Mouse (Mus musculus) mature B cell (primary cell): ENCODE measurements around the gene Rab3b.
"Not testable (repeated sequence)": the region's sequence is repeated elsewhere in the genome, so short reads cannot be mapped to it uniquely, and the experiment has no call there.

Experiments used
- in situ Hi-C: fragments of 300-500 bp; cut with MboI; formaldehyde crosslinking; loops from 2 replicates; pipeline ENCODE4 v1.14.3; 2019

Rab3b gene

DNA sequence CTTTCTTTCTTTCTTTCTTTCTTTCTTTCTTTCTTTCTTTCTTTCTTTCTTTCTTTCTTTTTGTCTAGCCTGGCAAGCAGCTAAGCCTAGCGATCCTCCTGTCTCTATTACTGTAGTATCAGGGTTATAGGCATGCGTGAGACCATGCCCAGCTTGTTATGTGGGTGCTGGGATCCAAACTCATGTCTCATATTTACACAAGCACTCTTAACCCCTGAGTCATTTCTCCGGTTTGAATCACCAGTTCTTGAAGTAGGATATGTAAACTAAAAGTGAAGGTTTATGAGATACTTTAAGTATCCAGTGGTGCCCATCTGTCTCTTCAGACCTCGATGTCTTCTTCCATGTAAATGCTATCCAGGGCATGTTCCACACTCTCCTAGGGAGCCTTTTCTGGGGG, 8.6 kb downstream of the Rab3b start:
- in situ Hi-C loops, result no loop called here

DNA sequence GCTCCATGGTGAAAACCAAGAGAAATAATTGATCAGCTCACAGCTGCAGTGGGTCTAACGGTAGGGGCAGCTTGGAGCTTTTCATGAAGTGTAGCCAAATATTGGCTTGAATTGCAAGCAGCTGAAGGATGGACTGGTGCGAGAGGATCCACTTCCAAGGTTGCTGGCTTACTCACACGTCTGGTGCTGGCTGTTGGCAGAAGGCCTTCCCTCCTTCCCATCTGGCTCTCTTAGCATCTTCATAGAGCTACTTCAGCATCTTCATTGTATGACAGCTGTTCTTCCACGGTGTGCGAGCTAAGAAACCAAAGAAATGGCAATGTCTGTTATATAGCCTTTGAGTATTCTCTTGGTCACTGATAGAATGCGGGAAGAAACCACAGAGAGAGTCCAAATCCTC, 12.0 kb downstream of the Rab3b start:
- in situ Hi-C loops, result no loop called here

DNA sequence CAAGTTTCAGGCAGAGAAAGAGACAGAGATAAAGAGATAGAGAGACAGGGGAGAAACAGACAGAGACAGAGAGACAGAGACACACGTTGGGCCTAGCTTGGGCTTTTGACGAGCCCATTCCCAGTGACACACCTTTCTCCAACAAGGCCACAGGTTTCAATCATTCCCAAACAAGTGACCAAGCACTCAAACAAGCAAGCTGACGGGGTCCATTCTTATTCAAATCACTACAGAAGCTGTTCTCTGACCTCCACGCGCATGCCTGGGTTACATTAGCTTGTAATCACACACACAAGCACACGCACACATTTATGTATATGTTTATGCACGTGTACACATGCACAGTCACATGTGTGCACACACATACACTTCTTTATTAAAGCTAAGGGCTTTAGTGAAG, 21.6 kb downstream of the Rab3b start:
- in situ Hi-C loops, result no loop called here

DNA sequence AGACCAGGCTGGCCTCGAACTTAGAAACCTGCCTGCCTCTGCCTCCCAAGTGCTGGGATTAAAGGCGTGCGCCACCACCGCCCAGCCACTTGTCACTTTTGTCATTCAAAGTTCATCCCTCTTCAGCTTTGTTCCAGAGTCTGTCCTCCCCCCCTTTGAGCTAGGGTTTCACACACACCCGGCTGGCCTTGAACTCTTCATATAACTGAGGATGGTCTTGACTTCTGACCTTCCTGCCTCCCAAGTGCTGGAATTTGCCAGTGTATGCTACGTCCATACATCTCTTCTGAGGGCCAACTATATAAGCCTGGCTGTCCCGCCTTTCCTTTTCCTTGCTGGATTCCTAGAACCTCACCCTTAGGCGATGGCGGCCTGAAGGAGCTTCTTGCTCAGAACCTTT, 24.0 kb downstream of the Rab3b start:
- in situ Hi-C loops, result no loop called here

DNA sequence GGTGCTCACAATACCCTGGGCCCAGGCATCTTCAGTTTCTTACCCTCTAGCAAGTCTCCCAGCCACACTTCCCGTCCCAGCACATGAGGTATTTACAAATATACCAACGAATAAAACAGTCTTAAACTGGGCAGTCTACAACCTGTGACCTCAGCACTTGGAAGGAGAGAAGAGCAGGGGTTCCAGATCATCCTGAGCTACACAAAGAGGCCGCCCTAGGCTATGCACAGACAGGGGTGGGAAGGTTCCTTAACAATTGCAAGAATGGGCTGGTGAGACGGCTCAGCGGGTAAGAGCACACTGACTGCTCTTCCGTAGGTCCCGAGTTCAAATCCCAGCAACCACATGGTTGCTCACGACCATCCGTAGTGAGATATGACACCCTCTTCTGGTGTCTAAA, 24.5 kb downstream of the Rab3b start:
- in situ Hi-C loops, result no loop called here

DNA sequence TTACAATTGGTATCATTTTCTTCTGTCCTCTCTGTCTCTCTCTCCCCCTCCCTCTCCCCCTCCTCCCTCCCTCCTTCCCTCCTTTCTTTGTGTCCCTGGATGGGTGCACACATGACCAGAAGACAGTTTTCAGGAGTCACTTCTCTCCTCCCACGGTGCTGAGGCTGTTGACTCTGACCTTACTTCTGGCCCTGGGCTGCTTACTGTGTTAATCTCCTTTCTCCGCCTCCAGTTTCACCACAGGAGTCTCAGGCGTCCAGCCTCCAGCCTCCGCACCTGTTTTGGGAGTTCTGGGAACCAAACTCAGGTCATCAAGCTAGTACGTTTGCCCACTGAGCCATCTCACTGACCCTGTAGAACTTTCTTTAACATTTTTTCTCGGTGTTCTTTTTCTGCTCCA, 25.2 kb downstream of the Rab3b start:
- in situ Hi-C loops, result no loop called here

DNA sequence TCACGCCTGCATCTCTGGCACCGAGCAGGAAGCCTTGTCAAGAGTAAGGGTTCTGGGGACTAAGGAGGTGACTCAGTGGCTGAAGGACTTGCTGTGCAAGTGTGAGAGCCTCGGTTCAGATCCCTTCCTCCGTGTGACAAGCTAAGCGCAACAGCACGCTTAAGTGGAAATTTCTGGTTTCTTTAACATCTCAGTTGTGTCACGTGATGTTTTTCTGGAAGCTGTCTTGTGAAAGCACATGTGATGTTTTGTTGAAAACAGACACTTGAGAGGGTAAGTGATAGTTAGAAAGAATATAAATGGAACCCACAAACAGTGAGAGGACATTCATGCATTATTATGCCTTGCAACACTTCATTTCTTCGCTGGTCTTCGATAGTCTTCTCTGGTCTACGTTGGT, 25.9 kb downstream of the Rab3b start:
- in situ Hi-C loops, result no loop called here

DNA sequence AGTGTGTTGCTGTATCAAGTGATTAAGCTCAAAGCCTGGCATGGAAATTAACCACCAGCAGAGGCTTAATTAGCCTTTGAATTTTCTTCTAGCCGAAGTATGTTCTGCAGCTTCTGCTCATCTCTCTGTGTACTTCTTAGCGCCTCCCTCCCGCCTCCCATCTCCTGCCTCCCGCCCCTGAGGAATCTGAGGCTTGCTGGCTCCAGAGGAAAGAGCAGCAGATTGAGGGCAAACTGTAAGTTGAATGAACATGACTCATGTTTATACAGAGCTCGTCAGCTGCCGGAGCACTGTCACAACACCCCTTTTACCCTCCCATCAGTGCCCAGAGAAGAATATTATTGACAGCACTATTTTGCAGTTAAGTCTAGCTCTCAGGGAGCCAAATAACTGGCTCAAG, 27.0 kb downstream of the Rab3b start:
- in situ Hi-C loops, result no loop called here

DNA sequence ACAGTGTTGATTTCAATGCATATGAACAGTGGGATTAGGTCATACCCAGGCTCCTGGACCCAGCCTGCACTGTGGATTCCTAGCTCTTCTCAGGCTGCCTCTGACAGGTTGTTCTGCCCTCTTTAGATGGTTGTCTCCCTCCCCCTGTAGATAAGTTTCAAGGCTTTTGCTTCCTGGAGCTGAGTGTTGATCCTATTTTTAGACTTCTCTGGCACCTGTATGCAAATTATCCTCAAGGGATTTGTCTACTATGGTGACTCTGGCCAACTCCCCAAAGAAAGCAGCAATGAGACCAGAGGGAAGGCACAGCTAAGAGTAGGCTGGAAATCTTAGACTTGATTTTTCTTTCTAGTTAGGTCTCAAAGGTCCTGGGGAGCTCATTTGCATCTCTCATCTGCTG, 28.6 kb downstream of the Rab3b start:
- in situ Hi-C loops, result no loop called here

DNA sequence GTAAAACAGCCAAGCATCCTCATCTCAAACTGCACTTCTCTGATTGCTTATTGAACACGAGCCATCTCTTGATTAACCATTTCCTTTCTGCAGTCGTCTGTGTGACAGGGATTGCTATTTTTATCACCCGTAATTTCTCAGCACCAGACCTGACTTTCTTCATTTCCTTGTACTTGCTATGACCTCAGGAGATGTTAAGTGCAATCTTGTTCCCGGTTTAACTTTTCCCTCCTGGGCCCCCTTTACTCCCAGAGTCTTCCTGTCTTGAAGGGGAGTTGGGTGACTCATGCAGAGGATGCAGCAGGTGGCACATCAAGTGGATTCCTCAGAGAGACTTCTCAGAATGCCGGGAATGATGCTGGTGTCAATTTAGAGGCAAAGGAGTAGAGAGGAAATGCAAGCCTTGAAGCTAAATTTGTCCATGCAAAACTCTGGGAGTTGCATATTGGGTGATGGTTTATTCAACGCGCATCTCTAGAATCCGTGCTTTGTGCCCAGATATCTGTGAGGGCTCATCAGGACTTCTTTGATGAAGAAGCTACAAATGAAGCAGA, 31.1 kb downstream of the Rab3b start:
- in situ Hi-C loops, result no loop called here

DNA sequence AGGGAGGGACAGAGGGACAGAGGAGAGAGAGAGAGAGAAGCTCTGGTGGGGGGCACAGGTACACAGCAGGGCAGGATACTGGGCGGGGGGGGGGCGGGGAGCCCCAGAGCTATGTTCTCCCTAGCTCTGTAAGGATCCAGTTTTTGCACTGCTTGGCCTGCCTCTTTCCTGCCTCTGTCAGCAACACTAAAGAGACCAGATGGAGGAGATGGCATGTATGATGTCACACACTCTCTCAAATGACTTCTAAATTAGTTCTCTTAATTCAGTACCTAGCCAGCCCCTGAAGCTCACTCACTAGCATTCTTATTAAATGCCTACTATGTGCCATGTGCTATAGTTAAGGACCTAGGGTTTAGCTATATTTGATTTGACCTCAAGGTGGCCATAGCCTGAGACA, 33.0 kb downstream of the Rab3b start:
- in situ Hi-C loops, result no loop called here

DNA sequence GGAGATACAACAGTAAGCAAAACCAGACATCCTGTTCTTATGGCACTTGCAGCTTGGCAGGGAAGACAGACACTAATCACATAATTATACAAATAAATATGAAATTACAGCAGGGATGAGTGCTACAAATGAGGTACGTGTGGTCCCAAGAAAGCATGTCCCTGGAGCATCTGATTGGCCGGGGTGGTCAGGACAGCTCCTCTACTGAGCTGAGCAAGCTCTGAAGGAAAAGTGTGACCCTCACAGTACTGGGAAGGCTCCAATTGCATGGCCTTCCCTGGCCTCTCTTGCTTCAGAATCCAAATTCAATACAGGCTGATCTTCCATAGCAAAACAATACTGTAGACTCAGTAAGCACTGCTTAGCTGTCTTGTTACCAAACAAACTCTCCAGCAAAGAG, 34.3 kb downstream of the Rab3b start:
- in situ Hi-C loops, result no loop called here

DNA sequence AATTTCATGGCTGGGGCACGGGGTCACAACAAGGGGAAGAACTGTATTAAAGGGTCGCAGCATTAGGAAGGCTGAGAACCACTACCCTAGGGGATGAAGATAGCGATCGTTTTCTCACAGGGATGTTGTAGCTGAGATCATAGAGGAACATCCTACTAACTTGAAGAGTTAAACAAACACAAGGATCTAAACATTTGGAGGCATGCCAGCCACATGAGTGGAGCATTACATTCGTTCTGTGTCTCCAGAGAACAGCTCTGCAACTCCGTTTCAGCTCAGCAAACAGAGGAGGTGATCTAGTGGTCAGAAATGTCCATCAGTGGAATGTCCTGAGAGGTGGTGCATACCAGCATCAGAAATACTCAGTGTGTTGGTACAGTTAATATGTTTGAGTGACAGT, 35.5 kb downstream of the Rab3b start:
- in situ Hi-C loops, result no loop called here

DNA sequence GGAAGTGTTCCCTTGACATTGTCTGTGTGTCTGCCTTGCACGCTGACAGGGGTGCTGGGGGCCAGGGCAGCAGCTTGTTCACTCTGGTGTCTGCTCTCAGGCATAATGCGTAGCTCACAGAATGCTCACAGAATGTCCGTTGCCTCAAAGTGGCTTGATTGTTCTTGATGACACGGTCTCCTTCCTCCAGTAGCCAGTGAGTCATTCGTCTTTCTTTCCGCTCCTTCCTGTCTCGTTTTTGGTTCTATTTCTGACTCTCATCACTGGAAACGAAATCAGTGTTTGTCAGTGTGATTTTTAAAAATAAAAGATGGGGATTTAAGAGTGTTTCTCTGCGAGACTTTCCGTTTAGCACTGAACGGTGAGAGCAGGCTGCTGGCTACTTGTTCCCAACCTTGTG, 36.2 kb downstream of the Rab3b start:
- in situ Hi-C loops, result no loop called here

DNA sequence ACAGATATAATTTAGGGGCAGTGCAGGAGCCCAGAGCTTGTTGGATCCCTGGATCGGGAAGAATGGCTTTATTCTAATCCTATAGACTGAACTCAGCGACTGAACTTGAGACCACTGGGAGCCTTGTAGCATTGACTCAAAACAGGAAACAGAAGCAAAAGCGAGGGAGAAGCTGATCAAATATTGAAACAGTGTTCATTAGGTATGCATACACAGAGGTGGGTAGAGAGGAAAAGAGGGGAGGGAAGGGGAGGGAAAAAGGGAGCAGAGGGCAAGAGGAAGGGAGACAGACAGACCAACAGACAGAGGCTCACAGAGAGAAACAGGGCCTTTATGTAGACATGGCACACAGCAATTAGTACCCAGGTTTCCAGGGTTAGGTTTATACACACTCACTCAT, 38.8 kb downstream of the Rab3b start:
- in situ Hi-C loops, result no loop called here

DNA sequence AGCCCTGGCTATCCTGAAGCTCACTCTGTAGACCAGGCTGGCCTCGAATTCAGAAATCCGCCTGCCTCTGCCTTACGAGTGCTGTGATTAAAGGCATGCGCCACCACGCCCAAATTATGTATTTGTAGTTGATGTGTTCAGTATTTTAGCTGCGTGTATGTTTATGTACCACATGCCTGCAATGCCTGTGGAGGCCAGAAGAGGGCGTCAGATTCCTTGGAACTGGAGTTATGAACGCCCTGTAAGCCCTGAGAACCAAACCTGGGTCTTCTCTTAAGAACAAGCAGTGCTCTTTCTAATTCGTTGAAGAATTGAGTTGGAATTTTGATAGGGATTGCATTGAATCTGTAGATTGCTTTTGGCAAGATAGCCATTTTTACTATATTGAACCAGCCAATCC, 49.1 kb downstream of the Rab3b start:
- in situ Hi-C loops, result not testable (repeated sequence)

DNA sequence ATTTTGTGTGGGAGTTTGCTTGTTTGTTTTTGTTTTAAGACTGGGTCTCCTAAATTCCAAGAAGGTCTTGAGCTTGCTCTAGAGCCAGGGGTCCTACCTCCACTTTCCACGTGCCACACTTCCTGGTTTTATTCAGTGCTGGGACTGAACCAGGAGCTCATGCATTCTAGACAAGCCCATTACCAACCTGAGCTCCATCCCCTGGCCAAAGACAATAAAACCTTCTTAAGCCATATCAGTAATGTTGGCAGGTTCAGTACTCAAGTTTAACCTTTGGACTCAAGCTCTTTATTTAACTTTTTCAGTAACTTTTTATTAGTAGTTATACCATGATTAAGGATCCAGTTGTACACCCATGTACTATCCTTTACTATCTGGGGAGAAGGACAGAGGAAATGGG, 54.3 kb downstream of the Rab3b start:
- in situ Hi-C loops, result no loop called here

DNA sequence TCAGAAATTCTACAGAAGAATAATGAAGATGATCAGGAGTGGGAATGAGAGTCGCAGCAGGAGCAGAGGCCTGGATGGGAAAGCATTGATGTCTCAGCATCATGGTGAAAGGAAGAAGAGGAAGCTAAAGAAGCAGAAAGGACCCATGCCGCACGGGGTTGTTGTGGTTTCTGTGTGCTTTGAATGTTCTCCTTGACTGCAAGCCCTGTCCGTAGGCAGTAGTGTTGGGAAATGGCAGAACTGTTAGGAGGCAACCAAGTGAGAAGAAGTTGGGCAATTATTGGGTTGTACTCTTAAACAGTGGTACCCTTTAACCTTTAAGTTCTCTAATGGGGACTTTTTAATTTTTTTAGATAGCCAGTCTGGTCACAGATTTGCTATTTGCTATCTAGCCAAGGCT, 56.0 kb downstream of the Rab3b start:
- in situ Hi-C loops, result no loop called here

DNA sequence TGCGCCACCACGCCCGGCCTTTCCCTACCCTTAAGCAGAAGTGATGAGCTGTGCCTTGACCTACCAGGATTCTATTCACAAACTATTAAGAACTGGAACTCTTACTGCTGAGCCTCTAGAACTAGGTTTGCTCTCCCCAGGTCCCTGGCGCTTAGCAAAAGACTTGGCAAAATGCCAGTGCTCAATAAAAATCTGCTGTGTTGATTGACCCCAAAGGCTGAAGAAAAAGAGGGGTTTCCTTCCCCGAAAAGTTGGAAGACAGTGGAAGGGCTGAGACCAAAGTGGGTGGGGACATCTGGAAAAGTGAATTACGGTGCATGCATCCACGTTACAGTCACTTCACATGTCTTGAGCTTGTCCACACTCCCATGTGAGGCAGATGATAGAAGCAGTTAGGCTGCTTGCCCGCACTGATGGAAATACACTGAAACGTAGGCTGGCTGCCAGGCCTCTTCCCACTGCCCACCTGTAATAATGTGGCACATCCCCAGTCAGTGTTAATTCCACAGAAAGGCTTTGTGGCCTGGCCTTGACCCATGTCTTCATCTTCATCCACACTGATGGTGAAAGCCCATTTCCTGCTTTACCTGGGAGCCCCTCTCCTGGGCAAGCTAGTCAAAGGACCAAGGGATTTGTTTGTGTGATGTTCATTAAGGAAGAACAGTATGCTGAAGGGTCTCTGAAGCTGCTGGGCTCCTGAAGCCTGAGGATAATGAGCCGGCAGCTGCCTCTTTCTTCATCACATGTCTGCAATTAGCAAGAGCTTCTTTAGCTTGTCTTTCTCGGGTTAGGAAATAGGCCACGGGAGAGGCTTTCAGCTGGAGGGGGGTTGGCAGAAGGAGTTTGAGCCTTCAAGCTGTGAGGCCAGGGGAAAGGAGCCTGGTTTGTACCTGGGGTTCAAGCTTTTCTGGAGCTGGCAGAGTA, 59.2 kb downstream of the Rab3b start:
- in situ Hi-C loops, result no loop called here

DNA sequence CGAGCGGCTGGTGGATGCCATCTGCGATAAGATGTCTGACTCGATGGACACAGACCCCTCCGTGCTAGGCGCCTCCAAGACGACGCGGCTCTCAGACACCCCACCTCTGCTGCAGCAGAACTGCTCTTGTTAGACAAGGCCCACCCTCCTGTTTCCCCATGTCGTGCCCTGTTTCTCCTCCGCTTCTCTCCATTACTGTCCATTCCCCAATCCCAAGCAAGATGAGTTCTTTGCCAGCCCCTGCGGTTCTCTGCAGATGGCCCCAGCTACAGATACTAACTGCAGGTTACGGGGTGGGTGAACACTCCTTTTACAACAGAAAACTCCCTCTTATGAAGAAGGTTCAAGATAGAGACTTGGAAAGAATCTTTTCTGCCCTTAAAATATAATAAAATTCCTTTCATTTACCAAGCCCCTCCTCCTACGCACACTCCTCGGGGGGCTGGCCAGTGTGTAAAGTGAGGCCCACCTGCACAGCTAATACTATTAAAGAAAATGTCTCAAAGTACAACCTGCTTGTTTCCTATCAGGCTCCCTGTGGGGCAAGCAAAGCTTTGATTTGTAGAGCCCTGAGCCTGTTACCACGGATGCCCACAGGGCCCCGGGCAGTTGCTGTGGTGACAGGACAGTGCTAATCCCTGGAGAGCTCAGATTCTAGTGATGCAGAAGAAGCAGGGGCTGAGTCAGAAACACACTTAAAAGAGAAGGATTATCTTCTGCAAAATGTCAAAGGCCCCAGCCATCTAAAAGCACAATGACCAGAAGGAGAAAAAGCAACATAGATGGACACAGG, 62.0 kb downstream of the Rab3b start:
- in situ Hi-C loops, result no loop called here

DNA sequence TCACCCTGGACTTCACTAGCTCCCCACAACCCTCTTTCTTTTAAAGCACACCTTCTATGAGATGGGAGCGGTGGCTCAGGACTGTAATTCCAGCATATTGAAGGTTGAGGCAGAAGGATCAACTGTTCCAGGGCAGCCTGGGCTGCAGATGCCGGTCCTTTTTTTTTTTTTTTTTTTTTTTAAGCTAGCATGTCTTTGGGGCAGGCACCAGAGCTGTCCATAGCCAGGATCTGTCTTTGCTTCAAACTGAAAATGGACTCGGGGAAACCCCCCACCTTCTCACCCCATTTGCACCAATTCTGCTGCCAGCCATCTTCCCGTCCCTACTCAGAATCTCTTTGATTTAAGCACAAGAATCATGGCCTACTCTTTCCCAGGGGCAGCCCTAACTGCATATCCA, 63.3 kb downstream of the Rab3b start:
- in situ Hi-C loops, result no loop called here

DNA sequence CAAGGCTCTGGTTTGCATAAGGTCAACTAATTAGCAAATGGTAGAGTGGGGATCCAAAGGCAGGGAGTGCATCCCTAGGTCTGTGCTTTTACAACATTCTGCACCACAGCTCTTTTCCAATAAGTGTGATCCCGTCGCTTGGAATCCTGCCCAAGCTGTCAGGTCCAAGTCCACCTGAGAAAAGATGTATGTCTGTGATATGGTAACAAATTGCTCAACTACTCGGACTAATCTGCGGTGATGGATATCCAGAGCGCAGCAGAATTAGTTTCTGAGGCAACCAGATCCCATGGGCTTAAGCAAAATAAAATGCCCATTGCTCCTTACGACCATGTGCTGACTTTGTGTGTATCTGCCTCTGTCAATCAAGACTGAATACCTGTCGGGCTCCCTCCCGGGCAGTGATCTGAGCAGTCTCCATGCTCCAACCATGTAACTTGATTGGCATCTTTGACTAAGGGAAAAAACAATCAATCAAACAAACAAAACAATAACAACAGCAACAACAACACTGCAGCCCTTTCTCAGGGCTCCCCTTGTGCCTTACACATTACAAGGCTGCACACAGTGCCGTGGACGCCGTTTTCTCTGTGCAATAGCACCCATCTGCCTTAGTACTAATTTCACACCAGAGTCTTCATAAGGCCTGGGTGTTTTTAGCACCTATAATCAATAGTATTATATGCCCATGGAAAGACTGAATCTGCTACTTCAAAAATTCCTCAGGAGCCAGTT, 64.3 kb downstream of the Rab3b start:
- in situ Hi-C loops, result no loop called here
